Mouse (Mus musculus) G1E (cell line): ENCODE measurements around the gene Mrps25. TPM values are rescaled to one million over a fixed set of nuclear protein-coding genes. Genes with fewer than 3 reads are reported as not detected.

Experiments used
- ATAC-seq: 2 replicates; pipeline ENCODE4 v1.8.0; 2016; ENCODE audit warnings: mild to moderate bottlenecking; ENCODE audit not compliant: insufficient number of reproducible peaks, poor library complexity, low FRiP score, severe bottlenecking; ENCODE audit errors: extremely low read depth
- DNase-seq: peaks from one replicate; pipeline ENCODE4 v3.0.0; 2012; ENCODE audit warnings: low spot score
- H3K27me3 ChIP-seq: 2 replicates; pipeline ENCODE4 v1.6.1; 2012; ENCODE audit warnings: mild to moderate bottlenecking, low read length, inconsistent platforms; ENCODE audit not compliant: insufficient read depth
- H3K36me3 ChIP-seq: replicated peaks from 2 replicates; pipeline ENCODE3; 2012; ENCODE audit warnings: mild to moderate bottlenecking, inconsistent platforms
- H3K4me1 ChIP-seq: 2 replicates; pipeline ENCODE4 v1.6.1; 2012; ENCODE audit warnings: low read depth, low read length, inconsistent platforms, mixed read lengths; ENCODE audit not compliant: insufficient read depth
- H3K4me3 ChIP-seq: 2 replicates; pipeline ENCODE4 v1.5.1; 2012; ENCODE audit warnings: low read depth, mild to moderate bottlenecking, inconsistent platforms, low read length, moderate library complexity, mixed read lengths
- H3K9me3 ChIP-seq: replicated peaks from 2 replicates; pipeline ENCODE4 v1.6.1; 2012; ENCODE audit warnings: inconsistent platforms
- CTCF ChIP-seq: IDR thresholded peaks from 2 replicates; pipeline ENCODE4 v1.5.1; 2012; ENCODE audit warnings: low read depth, low read length, inconsistent platforms, mixed read lengths
- GATA1 ChIP-seq: IDR thresholded peaks from 2 replicates; pipeline ENCODE4 v1.6.1; 2012; ENCODE audit warnings: borderline replicate concordance, low read length, inconsistent platforms, mixed read lengths
- GATA2 ChIP-seq: IDR thresholded peaks from 2 replicates; pipeline ENCODE4 v1.6.1; 2012; ENCODE audit warnings: low read depth, low read length, inconsistent platforms, borderline replicate concordance
- POLR2AphosphoS5 ChIP-seq: IDR thresholded peaks from 2 replicates; pipeline ENCODE4 v1.6.1; 2012; ENCODE audit warnings: low read depth, low read length, inconsistent platforms; ENCODE audit not compliant: insufficient replicate concordance
- TAL1 ChIP-seq: conservative IDR thresholded peaks from 2 replicates; pipeline ENCODE4 v1.6.1; 2012; ENCODE audit warnings: low read depth, low read length, inconsistent platforms, mixed read lengths
- polyA plus RNA-seq: library from polyadenylated mRNA; stranded (reverse); fragments of >175 nt; gene quantifications from 2 replicates; pipeline ENCODE4 v1.2.3, GENCODE M21; 2012
- total RNA-seq, 2 experiments: library from RNA; stranded (forward) in 1 of 2; stranded (reverse) in 1 of 2; fragments of 200-1000 nt in 1 of 2; fragments of >200 nt in 1 of 2; fragmentation: Nextera tagmentation in 1 of 2; gene quantifications; 2 replicates each; pipeline ENCODE4 v1.2.3; 2014 to 2017

Mrps25 gene
- total and polyA plus RNA-seq, 3 experiments, result 11.9 to 89.3 (median 12.3) TPM

GRCm38 (mm10) chr6:92184178-92184577 lies 345 bp upstream of the Mrps25 start:
- 0 out of 2 replicates have a peak, but pooled peaks cover 2% of the 10 kb centered on the region for H3K9me3 ChIP-seq
- ATAC-seq, result peak; percentile 36; the same call in 1 of the 2 replicates
- peak overlapping the region; percentile 96 for H3K4me3 ChIP-seq
- H3K4me1 ChIP-seq, result peaks cover 42% of the 10 kb centered on the region
- peaks cover 67% of the 10 kb centered on the region for H3K36me3 ChIP-seq
- TF ChIP-seq GATA2, result no peak
- DNase-seq, result no peak
- H3K27me3 ChIP-seq, result no peaks in the 10 kb centered on the region

GRCm38 (mm10) chr6:92176450-92176849 lies 7.4 kb downstream of the Mrps25 start:
- TF ChIP-seq GATA1, result no peak
- no peak for TF ChIP-seq CTCF
- no peak for TF ChIP-seq TAL1
- no peak for TF ChIP-seq POLR2AphosphoS5
- TF ChIP-seq GATA2, result no peak
- Histone ChIP-seq H3K4me1 (peaks cover 16% of the 10 kb centered on the region), H3K36me3 (peaks cover 85% of the 10 kb centered on the region), H3K4me3 (no peak overlapping the region), H3K27me3 (no peaks in the 10 kb centered on the region), H3K9me3 (0 out of 2 replicates have a peak, but pooled peaks cover 2% of the 10 kb centered on the region)
- no peak for ATAC-seq
- no peak for DNase-seq

- Histone ChIP-seq H3K36me3 (peaks cover 96% of the 10 kb centered on the region), H3K4me3 (no peak overlapping the region), H3K27me3 (no peaks in the 10 kb centered on the region), H3K4me1 (no peaks in the 10 kb centered on the region), H3K9me3 (no peaks in the 10 kb centered on the region)
- no peak for ATAC-seq
- no peak for TF ChIP-seq POLR2AphosphoS5
- DNase-seq, result no peak
Observed at GRCm38 (mm10) chr6:92162724-92163123, 21.1 kb downstream of the Mrps25 start.

GRCm38 (mm10) chr6:92158801-92159200 lies 25.0 kb downstream of the Mrps25 start:
- TF ChIP-seq GATA1 (no peak), CTCF (no peak), POLR2AphosphoS5 (no peak), TAL1 (no peak), GATA2 (no peak)
- no peak overlapping the region for H3K4me3 ChIP-seq
- no peaks in the 10 kb centered on the region for H3K9me3 ChIP-seq
- no peaks in the 10 kb centered on the region for H3K4me1 ChIP-seq
- ATAC-seq (no peak), DNase-seq (no peak)
- H3K36me3 ChIP-seq, result peaks cover 99% of the 10 kb centered on the region
- no peaks in the 10 kb centered on the region for H3K27me3 ChIP-seq

- H3K36me3 ChIP-seq, result peaks cover 97% of the 10 kb centered on the region
- no peaks in the 10 kb centered on the region for H3K4me1 ChIP-seq
- ATAC-seq (no peak), DNase-seq (no peak)
- no peak overlapping the region for H3K4me3 ChIP-seq
- no peaks in the 10 kb centered on the region for H3K9me3 ChIP-seq
- TF ChIP-seq GATA1 (no peak), POLR2AphosphoS5 (no peak), TAL1 (no peak), CTCF (no peak), GATA2 (no peak)
- H3K27me3 ChIP-seq, result no peaks in the 10 kb centered on the region
Observed at GRCm38 (mm10) chr6:92153774-92154173, 30.1 kb downstream of the Mrps25 start.

GRCm38 (mm10) chr6:92145881-92146280 lies 38.0 kb downstream of the Mrps25 start:
- no peak for TF ChIP-seq CTCF
- no peak for TF ChIP-seq GATA1
- no peak for TF ChIP-seq TAL1
- TF ChIP-seq GATA2, result no peak
- TF ChIP-seq POLR2AphosphoS5, result no peak
- ATAC-seq (no peak), DNase-seq (no peak)
- Histone ChIP-seq H3K27me3 (no peaks in the 10 kb centered on the region), H3K4me3 (no peak overlapping the region), H3K9me3 (no peaks in the 10 kb centered on the region), H3K4me1 (no peaks in the 10 kb centered on the region), H3K36me3 (peaks cover 55% of the 10 kb centered on the region)

GRCm38 (mm10) chr6:92136356-92136755 lies 47.5 kb downstream of the Mrps25 start:
- Histone ChIP-seq H3K27me3 (no peaks in the 10 kb centered on the region), H3K9me3 (no peaks in the 10 kb centered on the region), H3K36me3 (peaks cover 42% of the 10 kb centered on the region), H3K4me1 (peaks cover 17% of the 10 kb centered on the region), H3K4me3 (no peak overlapping the region)
- no peak for ATAC-seq
- TF ChIP-seq GATA2, result no peak
- no peak for TF ChIP-seq TAL1
- no peak for DNase-seq
